Mouse (Mus musculus): ENCODE results near the gene Cyb561.

- TF ChIP-seq CTCF (IDR thresholded peaks at IDR 0.05; ENCODE audit: borderline replicate concordance, insufficient read depth, low read depth, low read length) (no peak), POLR2A (IDR thresholded peaks at IDR 0.05; ENCODE audit: borderline replicate concordance, insufficient read depth, low read length) (no peak)
Observed at GRCm38 (mm10) chr11:105922769-105923663, 30.1 kb downstream of the Cyb561 start.

All from cerebellum, adult 2 months (tissue).